Mouse (Mus musculus): ENCODE data around the gene Zfand2a. TPM values are rescaled to one million over a fixed set of nuclear protein-coding genes. Genes with fewer than 3 reads are reported as not detected.
A peak's percentile ranks its signal among the peaks of the same experiment; 100 is the strongest.

Zfand2a gene
- total RNA-seq, 2 experiments from 2014 or later: 53.9 to 60.0 TPM

GRCm38 (mm10) chr5:139496939-139497338, 12.6 kb upstream of the Zfand2a start:
- H3K27ac ChIP-seq: no peak overlapping the region
- no peak overlapping the region for H3K4me3 ChIP-seq
- DNase-seq (ENCODE audit: extremely low spot score in 1 of 2, low spot score in 2 of 2): no peak
- intact Hi-C loops (cut with DNase I): no loop called here
- TF ChIP-seq CTCF (IDR thresholded peaks at IDR 0.05): no peak; the same call in 1 of the 2 replicates

GRCm38 (mm10) chr5:139495019-139495669, 10.8 kb upstream of the Zfand2a start:
- intact Hi-C loops (cut with DNase I): no loop called here
- Histone ChIP-seq H3K4me3 (no peak overlapping the region), H3K27ac (no peak overlapping the region)
- DNase-seq (ENCODE audit: extremely low spot score in 1 of 2, low spot score in 2 of 2): peak; percentile 25 to 36
- no peak for TF ChIP-seq CTCF (IDR thresholded peaks at IDR 0.05)

- DNase-seq (ENCODE audit: extremely low spot score in 1 of 2, low spot score in 2 of 2): no peak
- Histone ChIP-seq H3K4me3 (no peak overlapping the region), H3K27ac (no peak overlapping the region)
- intact Hi-C loops (cut with DNase I): no loop called here
- no peak for TF ChIP-seq CTCF (IDR thresholded peaks at IDR 0.05)
Observed at GRCm38 (mm10) chr5:139493690-139494089, 9.3 kb upstream of the Zfand2a start.

GRCm38 (mm10) chr5:139491348-139491747, 7.0 kb upstream of the Zfand2a start:
- Histone ChIP-seq H3K27ac (no peak overlapping the region), H3K4me3 (no peak overlapping the region)
- DNase-seq (ENCODE audit: extremely low spot score in 1 of 2, low spot score in 2 of 2): no peak
- TF ChIP-seq CTCF (IDR thresholded peaks at IDR 0.05): no peak
- intact Hi-C loops (cut with DNase I): no loop called here

- intact Hi-C loops (cut with DNase I): no loop called here
- no peak for DNase-seq (ENCODE audit: extremely low spot score in 1 of 2, low spot score in 2 of 2)
- H3K27ac ChIP-seq: no peak overlapping the region
- no peak for TF ChIP-seq CTCF (IDR thresholded peaks at IDR 0.05)
- no peak overlapping the region for H3K4me3 ChIP-seq
Observed at GRCm38 (mm10) chr5:139490131-139490530, 5.8 kb upstream of the Zfand2a start.

- Histone ChIP-seq H3K27ac (no peak overlapping the region; the same call in 1 of the 2 replicates), H3K4me3 (peak overlapping the region; percentile 95)
- no peak for DNase-seq (ENCODE audit: extremely low spot score in 1 of 2, low spot score in 2 of 2)
- intact Hi-C loops (cut with DNase I): loop anchor here (2.0 kb wide), 1 partner anchor 23 kb away; the partner anchor contains the start of gene 3110082I17Rik
- no peak for TF ChIP-seq CTCF (IDR thresholded peaks at IDR 0.05)
Observed at GRCm38 (mm10) chr5:139483171-139483848, 1.0 kb downstream of the Zfand2a start.

- no peak for TF ChIP-seq CTCF (IDR thresholded peaks at IDR 0.05)
- no peak for DNase-seq (ENCODE audit: extremely low spot score in 1 of 2, low spot score in 2 of 2)
- no peak overlapping the region for H3K4me3 ChIP-seq
- intact Hi-C loops (cut with DNase I): no loop called here
- H3K27ac ChIP-seq: no peak overlapping the region
Observed at GRCm38 (mm10) chr5:139480406-139480805, 3.9 kb downstream of the Zfand2a start.

GRCm38 (mm10) chr5:139479088-139479487, 5.3 kb downstream of the Zfand2a start:
- intact Hi-C loops (cut with DNase I): no loop called here
- DNase-seq (ENCODE audit: extremely low spot score in 1 of 2, low spot score in 2 of 2): no peak
- TF ChIP-seq CTCF (IDR thresholded peaks at IDR 0.05): no peak
- H3K27ac ChIP-seq: no peak overlapping the region
- H3K4me3 ChIP-seq: no peak overlapping the region

GRCm38 (mm10) chr5:139474741-139475140, 9.6 kb downstream of the Zfand2a start:
- no peak overlapping the region for H3K4me3 ChIP-seq
- intact Hi-C loops (cut with DNase I): no loop called here
- TF ChIP-seq CTCF (IDR thresholded peaks at IDR 0.05): peak; percentile 34; the same call in 1 of the 2 replicates
- peak; percentile 23 to 26 for DNase-seq (ENCODE audit: extremely low spot score in 1 of 2, low spot score in 2 of 2)
- no peak overlapping the region for H3K27ac ChIP-seq

GRCm38 (mm10) chr5:139467998-139468397, 16.4 kb downstream of the Zfand2a start:
- intact Hi-C loops (cut with DNase I): loop anchor here (2.0 to 5.0 kb wide), 2 partner anchors 103 to 186 kb away; no protein-coding TSS in a partner anchor
- Histone ChIP-seq H3K27ac (no peak overlapping the region), H3K4me3 (no peak overlapping the region)
- peak; percentile 54 for TF ChIP-seq CTCF (IDR thresholded peaks at IDR 0.05)
- peak in 1 of 2 experiments; percentile 47 for DNase-seq (ENCODE audit: extremely low spot score in 1 of 2, low spot score in 2 of 2)

- H3K4me3 ChIP-seq: no peak overlapping the region
- H3K27ac ChIP-seq: no peak overlapping the region
- DNase-seq (ENCODE audit: extremely low spot score in 1 of 2, low spot score in 2 of 2): no peak
- TF ChIP-seq CTCF (IDR thresholded peaks at IDR 0.05): no peak
- intact Hi-C loops (cut with DNase I): loop anchor here (5.0 kb wide), 1 partner anchor 184 kb away; no protein-coding TSS in a partner anchor
Observed at GRCm38 (mm10) chr5:139466801-139467200, 17.5 kb downstream of the Zfand2a start.

- TF ChIP-seq CTCF (IDR thresholded peaks at IDR 0.05): no peak
- intact Hi-C loops (cut with DNase I): loop anchor here (5.0 kb wide), 1 partner anchor 184 kb away; no protein-coding TSS in a partner anchor
- Histone ChIP-seq H3K4me3 (no peak overlapping the region), H3K27ac (no peak overlapping the region)
- DNase-seq (ENCODE audit: extremely low spot score in 1 of 2, low spot score in 2 of 2): no peak
Observed at GRCm38 (mm10) chr5:139466373-139466772, 18.0 kb downstream of the Zfand2a start.

Measured in left cerebral cortex, adult 2 months (tissue).